Mouse (Mus musculus) heart, postnatal 0 days (tissue): ENCODE measurements around the gene Letm1. TPM values are rescaled to one million over a fixed set of nuclear protein-coding genes. Genes with fewer than 3 reads are reported as not detected.

Experiments
- ATAC-seq: fragments of 200-750 bp; cut with Nextera tagmentation; 2 replicates; pipeline ENCODE4 v1.8.0; 2017; ENCODE audit warnings: low read depth, moderate number of reproducible peaks, moderate library complexity; ENCODE audit not compliant: insufficient read depth
- DNase-seq: peaks from one replicate; pipeline ENCODE4 v3.0.0-alpha.2; 2016; ENCODE audit warnings: low spot score
- H3K27ac ChIP-seq: fragments of 300-500 bp; sonication (generic); 2 replicates; pipeline ENCODE4 v1.5.1; 2014; ENCODE audit warnings: low read depth, mild to moderate bottlenecking
- H3K27me3 ChIP-seq: fragments of 300-500 bp; sonication (generic); 2 replicates; pipeline ENCODE4 v1.6.1; 2014; ENCODE audit warnings: low read length, mixed read lengths; ENCODE audit not compliant: control insufficient read depth, insufficient read depth
- H3K36me3 ChIP-seq: fragments of 300-500 bp; sonication (generic); replicated peaks from 2 replicates; pipeline ENCODE4 v1.6.1; 2014; ENCODE audit warnings: low read length, mixed read lengths; ENCODE audit not compliant: control insufficient read depth, insufficient read depth
- H3K4me1 ChIP-seq: fragments of 300-500 bp; sonication (generic); 2 replicates; pipeline ENCODE4 v1.6.1; 2014; ENCODE audit warnings: antibody characterized with exemption; ENCODE audit not compliant: control insufficient read depth, insufficient read depth
- H3K4me2 ChIP-seq: fragments of 300-500 bp; sonication (generic); 2 replicates; pipeline ENCODE4 v1.6.1; 2014; ENCODE audit warnings: low read depth, mild to moderate bottlenecking, low read length, moderate library complexity
- H3K4me3 ChIP-seq: fragments of 300-500 bp; sonication (generic); 2 replicates; pipeline ENCODE4 v1.5.1; 2014; ENCODE audit warnings: low read depth, low read length
- H3K9ac ChIP-seq: fragments of 300-500 bp; sonication (generic); replicated peaks from 2 replicates; pipeline ENCODE4 v1.6.1; 2014; ENCODE audit warnings: low read depth, low read length, mixed read lengths
- H3K9me3 ChIP-seq: fragments of 300-500 bp; sonication (generic); replicated peaks from 2 replicates; pipeline ENCODE4 v1.6.1; 2016; ENCODE audit warnings: low read length; ENCODE audit not compliant: control insufficient read depth
- CTCF ChIP-seq: IDR thresholded peaks from 2 replicates; pipeline ENCODE4 v1.5.1; 2016; ENCODE audit warnings: antibody characterized with exemption, control low read depth, low read depth
- EP300 ChIP-seq: IDR thresholded peaks from 2 replicates; pipeline ENCODE4 v1.6.1; 2016; ENCODE audit warnings: antibody characterized with exemption, low read depth
- WGBS: fragments of 180-500 bp; shearing (Covaris S2); extraction: QIAGEN DNeasy Blood & Tissue Kit; methylation state at CpG from one replicate; pipeline ENCODE4 v1.1.7; 2014; 5-methylcytosine and 5-hydroxymethylcytosine counted together
- polyA plus RNA-seq: library from polyadenylated mRNA; unstranded; fragments of >200 nt; fragmentation: Nextera tagmentation; extraction: Ambion mirVana; gene quantifications from 2 replicates; pipeline ENCODE4 v1.2.1, GENCODE M21; 2015
- total RNA-seq: library from RNA; depleted of rRNA; stranded (reverse); fragments of >200 nt; gene quantifications from 2 replicates; pipeline ENCODE4 v1.2.3, GENCODE M21; 2014; ENCODE audit warnings: low replicate concordance

Letm1 gene
- total and polyA plus RNA-seq, 2 experiments from 2014 or later = 36.9 to 68.1 TPM

DNA sequence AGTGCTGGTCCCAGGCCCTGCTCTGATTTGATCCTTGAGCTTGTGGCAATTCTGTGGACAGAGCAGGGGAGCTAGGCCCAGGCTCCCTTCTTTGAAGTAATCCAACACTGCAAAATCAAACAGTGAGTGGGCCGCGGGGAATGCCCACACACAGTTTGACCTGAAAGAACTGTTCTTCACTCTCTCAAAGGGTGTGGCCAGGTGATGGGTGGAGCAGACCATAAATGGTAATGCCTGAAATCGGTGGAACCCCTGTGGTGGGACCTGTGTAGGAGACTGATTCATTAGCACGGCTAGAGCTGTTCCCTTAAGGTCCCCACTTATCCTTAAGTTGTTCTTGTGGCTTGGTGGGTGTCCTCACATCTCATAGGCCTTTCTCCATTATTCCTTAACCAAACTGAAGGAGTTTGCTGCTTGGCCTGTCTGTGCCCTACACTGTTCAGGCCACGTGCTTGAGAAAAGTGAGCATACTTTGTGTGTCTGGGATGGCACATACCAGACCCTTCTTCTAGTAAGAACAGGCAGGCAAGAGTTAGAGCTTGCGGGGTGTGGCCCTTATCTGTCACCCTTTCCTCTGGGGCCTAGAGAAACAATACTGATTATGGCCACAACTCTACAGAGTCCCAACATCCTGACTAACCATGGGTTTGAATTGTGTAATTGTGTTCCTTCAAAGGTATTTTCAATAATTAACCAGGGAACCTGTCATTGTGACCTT is 33.5 kb upstream of the Letm1 start:
- WGBS = 81% methylated on average over 6 of the region's 6 CpGs
- TF ChIP-seq CTCF (no peak), EP300 (no peak)
- H3K4me3 ChIP-seq = no peak overlapping the region
- peaks cover 6% of the 10 kb centered on the region; the same call in 1 of the 2 replicates for H3K4me1 ChIP-seq
- no peak overlapping the region for H3K9ac ChIP-seq
- no peaks in the 10 kb centered on the region for H3K9me3 ChIP-seq
- no peak overlapping the region for H3K27ac ChIP-seq
- DNase-seq (no peak), ATAC-seq (no peak)
- no peaks in the 10 kb centered on the region for H3K36me3 ChIP-seq
- no peaks in the 10 kb centered on the region for H3K27me3 ChIP-seq
- no peak overlapping the region for H3K4me2 ChIP-seq

DNA sequence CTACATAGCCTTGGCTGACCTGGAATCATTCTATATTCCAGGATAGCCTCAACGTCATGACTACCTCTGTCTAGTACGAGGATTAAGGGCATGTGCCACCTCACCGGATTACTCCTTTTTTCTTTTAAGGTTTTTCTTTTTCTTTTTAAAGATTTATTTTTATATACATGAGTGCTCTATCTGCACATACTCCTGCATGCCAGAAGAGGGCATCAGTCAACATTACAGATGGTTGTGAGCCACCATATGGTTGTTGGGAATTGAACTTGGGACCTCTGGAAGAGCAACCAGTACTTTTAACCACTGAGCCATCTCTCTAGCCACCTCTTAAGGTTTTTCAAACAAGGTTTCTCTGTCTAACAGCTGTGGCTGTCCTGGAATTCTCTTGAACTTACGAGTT is 28.9 kb upstream of the Letm1 start:
- WGBS = 83% methylated on average over 4 of the region's 4 CpGs
- no peak overlapping the region for H3K4me3 ChIP-seq
- no peaks in the 10 kb centered on the region for H3K27me3 ChIP-seq
- ATAC-seq (no peak), DNase-seq (no peak)
- no peaks in the 10 kb centered on the region for H3K36me3 ChIP-seq
- TF ChIP-seq CTCF (no peak), EP300 (no peak)
- no peaks in the 10 kb centered on the region for H3K9me3 ChIP-seq
- no peak overlapping the region for H3K9ac ChIP-seq
- H3K4me1 ChIP-seq = no peaks in the 10 kb centered on the region
- no peak overlapping the region for H3K27ac ChIP-seq
- no peak overlapping the region for H3K4me2 ChIP-seq

DNA sequence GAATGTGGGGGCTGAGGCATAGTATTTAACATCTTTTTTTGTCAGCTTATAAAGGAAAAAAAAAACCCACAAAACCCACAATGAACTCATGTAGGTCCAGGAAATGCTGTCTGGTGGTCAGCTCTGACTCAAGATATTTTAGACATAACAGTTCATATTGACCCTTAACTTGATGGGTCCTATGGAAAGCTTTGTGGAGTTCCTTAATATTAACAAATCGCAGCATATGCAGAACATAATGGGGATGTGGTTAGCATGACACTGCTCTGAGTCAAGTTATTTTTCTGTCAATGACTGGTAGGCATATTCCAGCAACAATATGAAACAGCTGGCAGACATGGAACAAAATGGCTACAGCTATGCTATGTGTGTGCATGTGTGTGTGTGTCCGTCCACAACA is 20.7 kb upstream of the Letm1 start:
- H3K27me3 ChIP-seq = no peaks in the 10 kb centered on the region
- no peaks in the 10 kb centered on the region for H3K36me3 ChIP-seq
- ATAC-seq (no peak), DNase-seq (no peak)
- no peak overlapping the region for H3K27ac ChIP-seq
- no peak overlapping the region for H3K4me2 ChIP-seq
- H3K4me1 ChIP-seq = no peaks in the 10 kb centered on the region
- 59% methylated on average over 2 of the region's 2 CpGs for WGBS
- peaks cover 27% of the 10 kb centered on the region for H3K9me3 ChIP-seq
- no peak for TF ChIP-seq EP300
- TF ChIP-seq CTCF = no peak
- H3K9ac ChIP-seq = no peak overlapping the region
- H3K4me3 ChIP-seq = no peak overlapping the region

DNA sequence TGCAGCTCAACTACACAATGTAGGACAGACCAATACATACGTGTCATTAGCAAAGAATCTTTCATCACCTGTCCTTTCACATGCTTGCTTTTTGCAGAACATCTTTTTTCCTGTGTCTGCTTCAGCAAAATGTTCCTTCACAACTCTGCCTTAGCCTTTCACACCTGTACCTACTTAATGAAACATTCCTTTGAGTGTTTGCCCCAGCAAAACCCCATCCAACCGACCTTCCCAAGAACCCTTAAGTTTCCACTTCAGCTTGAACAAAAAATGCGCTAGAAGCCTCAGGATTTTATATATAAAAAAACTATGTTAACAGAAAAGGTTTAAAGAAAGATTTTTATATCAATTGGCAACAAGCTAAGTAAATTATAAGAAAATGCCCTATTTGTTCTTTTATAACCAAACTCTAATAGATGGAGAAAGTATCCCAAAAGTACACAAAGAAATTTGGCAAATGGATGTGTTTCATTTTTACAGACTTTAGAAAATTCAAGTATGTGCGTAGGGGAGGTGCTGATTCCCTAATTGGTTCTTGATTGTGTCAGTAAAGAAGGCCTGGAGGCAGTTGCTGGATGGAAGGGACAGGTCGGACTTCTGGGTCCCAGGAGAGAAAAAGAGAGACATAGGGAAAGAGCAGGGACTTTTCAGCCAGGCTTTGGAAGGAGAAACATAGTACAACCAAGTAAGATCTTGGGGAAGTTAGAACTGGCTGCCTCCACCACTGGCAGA is 9.5 kb upstream of the Letm1 start:
- WGBS = 65% methylated on average over 5 of the region's 5 CpGs
- Histone ChIP-seq H3K4me2 (no peak overlapping the region), H3K27me3 (no peaks in the 10 kb centered on the region), H3K4me1 (no peaks in the 10 kb centered on the region), H3K9ac (no peak overlapping the region), H3K9me3 (no peaks in the 10 kb centered on the region), H3K36me3 (no peaks in the 10 kb centered on the region), H3K4me3 (no peak overlapping the region), H3K27ac (no peak overlapping the region)
- TF ChIP-seq CTCF (no peak), EP300 (no peak)
- DNase-seq = no peak
- no peak for ATAC-seq

DNA sequence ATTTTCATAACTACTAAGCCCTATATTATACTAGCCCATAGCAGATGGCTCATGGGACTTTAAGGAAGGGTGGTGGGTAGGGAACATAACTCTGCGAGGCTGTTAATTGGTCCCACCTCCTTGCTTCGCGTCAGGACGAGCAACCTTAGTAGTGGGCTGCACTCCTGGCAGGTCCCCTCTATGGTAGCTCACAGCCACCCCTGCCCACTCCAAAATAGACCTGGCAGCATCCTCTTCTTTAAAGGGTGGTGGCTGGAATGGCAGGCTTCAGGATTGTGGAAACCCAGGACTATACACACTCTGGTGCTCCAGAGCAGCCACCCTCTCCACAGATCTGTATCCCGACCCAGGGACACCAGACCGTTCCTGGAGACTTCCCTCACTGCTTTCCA is 378 bp upstream of the Letm1 start:
- H3K27me3 ChIP-seq = no peaks in the 10 kb centered on the region
- no peaks in the 10 kb centered on the region for H3K9me3 ChIP-seq
- TF ChIP-seq EP300 (no peak), CTCF (no peak)
- H3K4me1 ChIP-seq = peaks cover 12% of the 10 kb centered on the region; the same call in 1 of the 2 replicates
- 6% methylated on average over 6 of the region's 6 CpGs for WGBS
- H3K27ac ChIP-seq = peak overlapping the region; percentile 86
- H3K4me3 ChIP-seq = peak overlapping the region; percentile 80
- DNase-seq = no peak
- H3K9ac ChIP-seq = peak overlapping the region; percentile 76
- peaks cover under 1% of the 10 kb centered on the region; the same call in 1 of the 2 replicates for H3K36me3 ChIP-seq
- H3K4me2 ChIP-seq = peak overlapping the region; percentile 94
- ATAC-seq = peak; percentile 25
